Mouse (Mus musculus) thymus, adult 2 months (tissue): ENCODE data around the gene Cabp1. TPM values are rescaled to one million over a fixed set of nuclear protein-coding genes. Genes with fewer than 3 reads are reported as not detected.
"Not testable (repeated sequence)": the region's sequence is repeated elsewhere in the genome, so short reads cannot be mapped to it uniquely, and the experiment has no call there.

ENCODE experiments used
- DNase-seq: peaks from one replicate; pipeline ENCODE4 v3.0.0; 2021
- H3K27ac ChIP-seq: fragments of 200-500 bp; 2 replicates; pipeline ENCODE4 v1.5.1; 2012; ENCODE audit warnings: low read length, control low read depth; ENCODE audit not compliant: control insufficient read depth, insufficient read depth
- H3K27me3 ChIP-seq: fragments of 200-500 bp; 2 replicates; pipeline ENCODE4 v1.6.1; 2012; ENCODE audit warnings: mild to moderate bottlenecking, low read length, moderate library complexity, mixed read lengths; ENCODE audit not compliant: control insufficient read depth, insufficient read depth
- H3K36me3 ChIP-seq: fragments of 200-500 bp; 2 replicates; pipeline ENCODE4 v1.6.1; 2012; ENCODE audit warnings: mild to moderate bottlenecking, low read length, moderate library complexity; ENCODE audit not compliant: control insufficient read depth, insufficient read depth
- H3K4me1 ChIP-seq: fragments of 200-500 bp; replicated peaks from 2 replicates; pipeline ENCODE4 v1.6.1; 2012; ENCODE audit warnings: low read length; ENCODE audit not compliant: control insufficient read depth, insufficient read depth
- H3K4me3 ChIP-seq: fragments of 200-500 bp; 2 replicates; pipeline ENCODE4 v1.5.1; 2012; ENCODE audit warnings: mild to moderate bottlenecking, low read length, control low read depth, moderate library complexity; ENCODE audit not compliant: control insufficient read depth, insufficient read depth
- CTCF ChIP-seq: fragments of 200-500 bp; IDR thresholded peaks from 2 replicates; pipeline ENCODE4 v1.5.1; 2012; ENCODE audit warnings: mild to moderate bottlenecking, control low read depth, low read length, moderate library complexity, borderline replicate concordance; ENCODE audit not compliant: control insufficient read depth, poor library complexity, insufficient read depth; ENCODE audit errors: extremely low read depth
- POLR2A ChIP-seq: fragments of 200-500 bp; IDR thresholded peaks from 2 replicates; pipeline ENCODE4 v1.6.1; 2012; ENCODE audit warnings: mild to moderate bottlenecking, low read length, control low read depth, moderate library complexity; ENCODE audit not compliant: control insufficient read depth, poor library complexity, insufficient read depth; ENCODE audit errors: extremely low read depth
- WGBS: fragments of 180-500 bp; shearing (Covaris S2); methylation state at CpG from one replicate; pipeline ENCODE4 v1.1.7; 2018; 5-methylcytosine and 5-hydroxymethylcytosine counted together
- polyA plus RNA-seq: library from polyadenylated mRNA; depleted of rRNA; stranded (reverse); fragments of >200 nt; gene quantifications from 2 replicates; pipeline ENCODE4 v1.2.3, GENCODE M21; 2012

The Cabp1 gene
- polyA plus RNA-seq, 1 experiment = 0.58 TPM

GRCm38 (mm10) chr5:115155156-115155631, 39.0 kb downstream of the Cabp1 start:
- 11% methylated on average over 13 of the region's 13 CpGs for WGBS
- TF ChIP-seq POLR2A (no peak), CTCF (no peak)
- peaks cover 64% of the 10 kb centered on the region for H3K4me1 ChIP-seq
- no peak for DNase-seq
- H3K27me3 ChIP-seq = no peaks in the 10 kb centered on the region
- peaks cover 5% of the 10 kb centered on the region for H3K36me3 ChIP-seq
- peak overlapping the region; percentile 83 for H3K27ac ChIP-seq
- H3K4me3 ChIP-seq = peak overlapping the region; percentile 29

GRCm38 (mm10) chr5:115152132-115152956, 41.8 kb downstream of the Cabp1 start:
- H3K36me3 ChIP-seq = peaks cover 33% of the 10 kb centered on the region
- H3K27me3 ChIP-seq = no peaks in the 10 kb centered on the region
- no peak overlapping the region for H3K4me3 ChIP-seq
- WGBS = 35% methylated on average over 8 of the region's 8 CpGs
- H3K27ac ChIP-seq = peak overlapping the region; percentile 80
- TF ChIP-seq CTCF (no peak), POLR2A (no peak)
- DNase-seq = peak; percentile 14
- H3K4me1 ChIP-seq = peaks cover 53% of the 10 kb centered on the region

- WGBS = 82% methylated on average over 13 of the region's 13 CpGs
- no peak for TF ChIP-seq POLR2A
- no peak for TF ChIP-seq CTCF
- peaks cover 42% of the 10 kb centered on the region for H3K36me3 ChIP-seq
- H3K4me3 ChIP-seq = no peak overlapping the region
- peaks cover 51% of the 10 kb centered on the region for H3K4me1 ChIP-seq
- no peak for DNase-seq
- H3K27ac ChIP-seq = 0 out of 2 replicates have a peak overlapping the region, but pooled peaks have one; percentile 4
- H3K27me3 ChIP-seq = no peaks in the 10 kb centered on the region
These were observed 42.7 kb downstream of the Cabp1 start for GRCm38 (mm10) chr5:115151457-115151856.

GRCm38 (mm10) chr5:115150991-115151390, 43.2 kb downstream of the Cabp1 start:
- no peak for TF ChIP-seq POLR2A
- no peak for TF ChIP-seq CTCF
- Histone ChIP-seq H3K4me1 (peaks cover 50% of the 10 kb centered on the region), H3K4me3 (no peak overlapping the region), H3K27me3 (no peaks in the 10 kb centered on the region), H3K36me3 (peaks cover 47% of the 10 kb centered on the region), H3K27ac (peak overlapping the region; percentile 49)
- peak; percentile 20 for DNase-seq
- WGBS = 35% methylated on average over 5 of the region's 5 CpGs

- no peak for DNase-seq
- peaks cover 47% of the 10 kb centered on the region for H3K36me3 ChIP-seq
- H3K4me1 ChIP-seq = peaks cover 39% of the 10 kb centered on the region
- H3K27ac ChIP-seq = no peak overlapping the region
- 94% methylated on average over 14 of the region's 14 CpGs for whole genome bisulfite sequencing
- H3K4me3 ChIP-seq = no peak overlapping the region
- TF ChIP-seq POLR2A = no peak
- no peak for TF ChIP-seq CTCF
- H3K27me3 ChIP-seq = no peaks in the 10 kb centered on the region
These were observed 44.3 kb downstream of the Cabp1 start for GRCm38 (mm10) chr5:115149675-115150459.

GRCm38 (mm10) chr5:115148872-115149271, 45.3 kb downstream of the Cabp1 start:
- WGBS = no CpG with 5 or more reads among the region's 1 CpGs
- not testable (repeated sequence) for DNase-seq, H3K27ac ChIP-seq, H3K27me3 ChIP-seq, H3K4me3 ChIP-seq
- peaks cover 47% of the 10 kb centered on the region for H3K36me3 ChIP-seq
- H3K4me1 ChIP-seq = peaks cover 33% of the 10 kb centered on the region

- Histone ChIP-seq H3K4me3 (no peak overlapping the region), H3K36me3 (peaks cover 47% of the 10 kb centered on the region), H3K4me1 (peaks cover 29% of the 10 kb centered on the region), H3K27me3 (no peaks in the 10 kb centered on the region), H3K27ac (no peak overlapping the region)
- no peak for DNase-seq
- WGBS = 94% methylated on average over 8 of the region's 8 CpGs
- TF ChIP-seq CTCF (no peak), POLR2A (no peak)
These were observed 45.8 kb downstream of the Cabp1 start for GRCm38 (mm10) chr5:115148378-115148777.
